Mouse (Mus musculus) left cerebral cortex, postnatal 36 days (tissue): ENCODE data around the gene Snrpg. TPM values are rescaled to one million over a fixed set of nuclear protein-coding genes. Genes with fewer than 3 reads are reported as not detected.

ENCODE experiments used
- total RNA-seq, 2 experiments: library from RNA; stranded (reverse); gene quantifications; 2 replicates each; pipeline ENCODE4 v1.2.3; 2021

The Snrpg gene
- total RNA-seq, 2 experiments from 2014 or later: 55.8 to 66.0 TPM

Other genes with a start within 250 kb of the Snrpg start
- 10 to 100 TPM; 16.4 TPM for gene Tgfa, start 176.1 kb upstream of the Snrpg start, total RNA-seq
- 10 to 100 TPM; 23.3 to 25.2 TPM for gene Fam136a, start 5.7 kb upstream of the Snrpg start, total RNA-seq
- gene Pcyox1, start 25.9 kb downstream of the Snrpg start, total RNA-seq: 100 to 1,000 TPM; 106 to 124 TPM
- 100 to 1,000 TPM in 1 of 2 experiments, 10 to 100 TPM in 1; 76.1 to 145 TPM for gene Tia1, start 32.9 kb downstream of the Snrpg start, total RNA-seq
- gene Gm44790, start 55.4 kb downstream of the Snrpg start, total RNA-seq: not detected
- 10 to 100 TPM; 21.5 to 22.0 TPM for gene C87436, start 67.1 kb downstream of the Snrpg start, total RNA-seq
- 100 to 1,000 TPM; 179 to 192 TPM for gene Pcbp1, start 155.0 kb downstream of the Snrpg start, total RNA-seq